Mouse (Mus musculus) megakaryocyte, embryonic 14.5 days (primary cell): ENCODE results near the gene Wnk2.

Source experiments
- FLI1 ChIP-seq: IDR thresholded peaks from 2 replicates; pipeline ENCODE4 v1.6.1; 2012; ENCODE audit warnings: low read length, inconsistent platforms, mixed read lengths
- GATA1 ChIP-seq: IDR thresholded peaks from 3 replicates; pipeline ENCODE4 v1.6.1; 2012; ENCODE audit warnings: mixed read lengths, low read length, inconsistent platforms, borderline replicate concordance

- TF ChIP-seq GATA1, result no peak
- no peak for TF ChIP-seq FLI1
Measured at GRCm38 (mm10) chr13:48990138-48990537, 157.7 kb downstream of the Wnk2 start.
